Mouse (Mus musculus) embryonic facial prominence, embryonic 14.5 days (tissue): ENCODE measurements around the gene Hivep2. TPM values are rescaled to one million over a fixed set of nuclear protein-coding genes. Genes with fewer than 3 reads are reported as not detected.

Source experiments
- ATAC-seq: fragments of 200-750 bp; cut with Nextera tagmentation; 2 replicates; pipeline ENCODE4 v1.8.0; 2017; ENCODE audit warnings: low read depth, moderate number of reproducible peaks, moderate TSS enrichment
- DNase-seq: peaks from one replicate; pipeline ENCODE4 v3.0.0-alpha.2; 2015; ENCODE audit warnings: low spot score
- H3K27ac ChIP-seq: fragments of 300-500 bp; sonication (generic); replicated peaks from 2 replicates; pipeline ENCODE4 v1.5.1; 2014; ENCODE audit warnings: low read depth, mild to moderate bottlenecking, low read length, moderate library complexity
- H3K27me3 ChIP-seq: fragments of 300-500 bp; sonication (generic); replicated peaks from 2 replicates; pipeline ENCODE4 v1.6.1; 2014; ENCODE audit warnings: low read length; ENCODE audit not compliant: control insufficient read depth, insufficient read depth
- H3K36me3 ChIP-seq: fragments of 300-500 bp; sonication (generic); 2 replicates; pipeline ENCODE4 v1.6.1; 2014; ENCODE audit warnings: low read length, mixed read lengths; ENCODE audit not compliant: control insufficient read depth, insufficient read depth
- H3K4me1 ChIP-seq: fragments of 300-500 bp; sonication (generic); 2 replicates; pipeline ENCODE4 v1.6.1; 2014; ENCODE audit warnings: antibody characterized with exemption, low read length; ENCODE audit not compliant: control insufficient read depth, insufficient read depth
- H3K4me2 ChIP-seq: fragments of 300-500 bp; sonication (generic); 2 replicates; pipeline ENCODE4 v1.6.1; 2014; ENCODE audit warnings: low read depth, mild to moderate bottlenecking, low read length, moderate library complexity, mixed read lengths
- H3K4me3 ChIP-seq: fragments of 300-500 bp; sonication (generic); 2 replicates; pipeline ENCODE4 v1.5.1; 2014; ENCODE audit warnings: low read depth, mild to moderate bottlenecking, low read length
- H3K9ac ChIP-seq: fragments of 300-500 bp; sonication (generic); 2 replicates; pipeline ENCODE4 v1.6.1; 2014; ENCODE audit warnings: low read depth, mild to moderate bottlenecking, low read length, moderate library complexity, mixed read lengths
- H3K9me3 ChIP-seq: fragments of 300-500 bp; sonication (generic); 2 replicates; pipeline ENCODE4 v1.6.1; 2016; ENCODE audit warnings: low read length; ENCODE audit not compliant: control insufficient read depth
- WGBS: fragments of 180-500 bp; shearing (Covaris S2); extraction: QIAGEN DNeasy Blood & Tissue Kit; methylation state at CpG from one replicate; pipeline ENCODE4 v1.1.7; 2014; 5-methylcytosine and 5-hydroxymethylcytosine counted together
- polyA plus RNA-seq: library from polyadenylated mRNA; unstranded; fragments of >200 nt; fragmentation: Nextera tagmentation; extraction: Ambion mirVana; gene quantifications from 2 replicates; pipeline ENCODE4 v1.2.1, GENCODE M21; 2014

The Hivep2 gene
- polyA plus RNA-seq, 1 experiment from 2014 or later = 14.8 TPM

DNA sequence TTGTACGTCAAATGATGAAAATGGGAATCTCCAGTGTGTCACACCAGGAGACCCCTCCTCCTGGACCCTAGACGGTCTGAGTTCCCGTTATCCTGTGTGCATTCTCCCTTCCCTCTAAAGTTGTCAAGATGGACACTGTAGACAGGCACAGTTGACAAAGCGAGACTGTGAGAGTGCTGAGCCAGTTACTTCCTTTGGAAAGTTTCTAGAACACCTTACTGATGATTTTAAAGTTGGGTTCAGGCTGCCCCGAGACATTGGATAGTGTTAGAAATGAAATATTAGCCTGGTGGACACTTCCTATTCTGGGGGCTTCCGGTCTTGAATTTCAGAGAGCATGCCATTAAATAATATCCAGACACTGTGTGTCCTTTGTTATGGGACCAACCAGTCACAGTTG lies 83.8 kb downstream of the Hivep2 start:
- H3K9me3 ChIP-seq = no peaks in the 10 kb centered on the region
- ATAC-seq = no peak
- H3K4me3 ChIP-seq = no peak overlapping the region
- 80% methylated on average over 6 of the region's 6 CpGs for WGBS
- no peak for DNase-seq
- H3K4me2 ChIP-seq = no peak overlapping the region
- H3K27ac ChIP-seq = no peak overlapping the region
- no peaks in the 10 kb centered on the region for H3K27me3 ChIP-seq
- H3K36me3 ChIP-seq = no peaks in the 10 kb centered on the region
- peaks cover 30% of the 10 kb centered on the region for H3K4me1 ChIP-seq
- no peak overlapping the region for H3K9ac ChIP-seq

DNA sequence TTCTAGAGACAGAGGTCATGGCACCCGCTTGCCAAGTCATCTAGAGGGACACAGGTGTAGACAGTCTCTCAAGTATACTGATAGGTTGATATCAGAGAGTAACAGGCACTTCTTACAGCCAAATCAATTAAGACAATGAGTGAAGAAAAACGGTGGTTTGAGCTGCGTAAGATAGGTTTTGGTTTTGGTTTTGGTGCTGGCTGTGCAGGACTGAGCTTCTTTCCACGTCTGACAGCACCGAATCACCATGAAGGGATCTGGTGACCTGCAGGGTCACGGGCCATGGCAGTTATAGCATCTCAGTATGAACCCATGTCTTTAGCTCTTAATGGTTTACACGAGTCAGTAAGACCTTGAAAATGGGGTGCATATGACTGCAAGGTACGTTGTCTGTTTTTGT lies 84.7 kb downstream of the Hivep2 start:
- DNase-seq = no peak
- Histone ChIP-seq H3K4me2 (no peak overlapping the region), H3K36me3 (no peaks in the 10 kb centered on the region), H3K9ac (no peak overlapping the region), H3K9me3 (no peaks in the 10 kb centered on the region), H3K27ac (no peak overlapping the region), H3K27me3 (no peaks in the 10 kb centered on the region), H3K4me1 (peaks cover 31% of the 10 kb centered on the region), H3K4me3 (no peak overlapping the region)
- 86% methylated on average over 8 of the region's 8 CpGs for WGBS
- no peak for ATAC-seq

- Histone ChIP-seq H3K27ac (no peak overlapping the region), H3K4me1 (peaks cover 29% of the 10 kb centered on the region), H3K36me3 (no peaks in the 10 kb centered on the region), H3K27me3 (no peaks in the 10 kb centered on the region), H3K9me3 (no peaks in the 10 kb centered on the region), H3K9ac (no peak overlapping the region), H3K4me2 (no peak overlapping the region), H3K4me3 (no peak overlapping the region)
- 91% methylated on average over 8 of the region's 8 CpGs for WGBS
- ATAC-seq (no peak), DNase-seq (no peak)
Measured at GRCm38 (mm10) chr10:14052109-14052689, 86.3 kb downstream of the Hivep2 start.

- WGBS = 75% methylated on average over 4 of the region's 4 CpGs
- ATAC-seq = no peak
- H3K4me3 ChIP-seq = no peak overlapping the region
- H3K36me3 ChIP-seq = no peaks in the 10 kb centered on the region
- H3K9me3 ChIP-seq = no peaks in the 10 kb centered on the region
- H3K27me3 ChIP-seq = no peaks in the 10 kb centered on the region
- H3K4me1 ChIP-seq = peaks cover 15% of the 10 kb centered on the region
- no peak overlapping the region for H3K9ac ChIP-seq
- no peak overlapping the region for H3K4me2 ChIP-seq
- no peak for DNase-seq
- H3K27ac ChIP-seq = no peak overlapping the region
Measured at GRCm38 (mm10) chr10:14054860-14055259, 89.0 kb downstream of the Hivep2 start.

DNA sequence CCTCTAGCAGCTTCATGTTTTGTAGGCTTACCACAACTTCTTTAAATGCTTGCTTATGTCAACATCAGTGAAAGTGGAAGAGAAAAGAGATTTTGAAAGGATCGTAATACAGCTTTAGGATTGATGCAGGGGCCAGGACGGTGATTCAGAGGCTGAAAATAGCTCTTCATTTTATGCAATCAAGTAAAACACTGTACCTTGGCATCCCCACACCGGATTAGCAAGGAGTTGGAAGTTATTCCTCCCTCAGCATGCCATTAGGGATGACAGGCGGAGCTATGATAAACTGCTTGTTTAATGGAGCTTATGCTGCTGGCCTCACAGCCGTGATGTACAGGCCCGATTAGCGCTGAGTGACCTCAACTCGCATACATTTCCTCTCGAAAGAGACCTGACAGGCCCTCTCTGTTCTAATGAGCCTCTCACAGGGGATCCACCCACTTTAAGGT lies 89.7 kb downstream of the Hivep2 start:
- no peak; the same call in 1 of the 2 replicates for ATAC-seq
- Histone ChIP-seq H3K27ac (no peak overlapping the region), H3K9ac (no peak overlapping the region), H3K27me3 (no peaks in the 10 kb centered on the region), H3K9me3 (no peaks in the 10 kb centered on the region), H3K4me1 (peaks cover 15% of the 10 kb centered on the region), H3K36me3 (no peaks in the 10 kb centered on the region), H3K4me3 (no peak overlapping the region), H3K4me2 (no peak overlapping the region)
- peak; percentile 65 for DNase-seq
- 41% methylated on average over 9 of the region's 9 CpGs for WGBS

DNA sequence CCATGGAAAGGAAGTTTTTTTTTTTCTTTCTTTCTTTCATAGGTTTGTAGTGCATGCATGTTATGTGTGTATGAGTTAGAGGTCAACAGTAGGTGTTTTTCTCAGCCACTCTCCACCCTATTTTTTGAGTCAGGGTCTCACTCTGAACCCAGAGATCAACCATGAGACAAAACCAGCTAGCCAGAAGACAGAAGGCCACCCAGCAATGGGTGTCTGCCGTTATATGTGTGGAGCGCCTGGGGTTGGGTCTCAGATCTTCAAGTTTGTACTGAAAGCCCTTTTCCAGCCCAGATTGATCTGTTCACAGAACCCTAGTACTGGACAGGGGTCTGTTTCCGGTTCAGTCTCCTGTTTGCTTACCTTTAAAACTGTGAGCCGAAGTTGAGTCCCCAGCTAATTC lies 90.2 kb downstream of the Hivep2 start:
- Histone ChIP-seq H3K4me3 (no peak overlapping the region), H3K36me3 (no peaks in the 10 kb centered on the region), H3K9ac (no peak overlapping the region), H3K9me3 (no peaks in the 10 kb centered on the region), H3K4me2 (no peak overlapping the region), H3K27me3 (no peaks in the 10 kb centered on the region), H3K27ac (no peak overlapping the region), H3K4me1 (peaks cover 15% of the 10 kb centered on the region)
- 72% methylated on average over 4 of the region's 4 CpGs for WGBS
- DNase-seq (no peak), ATAC-seq (no peak)

GRCm38 (mm10) chr10:14056584-14057451 lies 90.9 kb downstream of the Hivep2 start:
- no peak overlapping the region for H3K9ac ChIP-seq
- H3K36me3 ChIP-seq = no peaks in the 10 kb centered on the region
- DNase-seq (peak; percentile 75), ATAC-seq (peak; percentile 81)
- H3K9me3 ChIP-seq = no peaks in the 10 kb centered on the region
- 47% methylated on average over 8 of the region's 8 CpGs for WGBS
- peak overlapping the region; percentile 7; the same call in 1 of the 2 replicates for H3K27ac ChIP-seq
- H3K4me1 ChIP-seq = peaks cover 15% of the 10 kb centered on the region
- no peak overlapping the region for H3K4me3 ChIP-seq
- no peak overlapping the region for H3K4me2 ChIP-seq
- H3K27me3 ChIP-seq = no peaks in the 10 kb centered on the region

DNA sequence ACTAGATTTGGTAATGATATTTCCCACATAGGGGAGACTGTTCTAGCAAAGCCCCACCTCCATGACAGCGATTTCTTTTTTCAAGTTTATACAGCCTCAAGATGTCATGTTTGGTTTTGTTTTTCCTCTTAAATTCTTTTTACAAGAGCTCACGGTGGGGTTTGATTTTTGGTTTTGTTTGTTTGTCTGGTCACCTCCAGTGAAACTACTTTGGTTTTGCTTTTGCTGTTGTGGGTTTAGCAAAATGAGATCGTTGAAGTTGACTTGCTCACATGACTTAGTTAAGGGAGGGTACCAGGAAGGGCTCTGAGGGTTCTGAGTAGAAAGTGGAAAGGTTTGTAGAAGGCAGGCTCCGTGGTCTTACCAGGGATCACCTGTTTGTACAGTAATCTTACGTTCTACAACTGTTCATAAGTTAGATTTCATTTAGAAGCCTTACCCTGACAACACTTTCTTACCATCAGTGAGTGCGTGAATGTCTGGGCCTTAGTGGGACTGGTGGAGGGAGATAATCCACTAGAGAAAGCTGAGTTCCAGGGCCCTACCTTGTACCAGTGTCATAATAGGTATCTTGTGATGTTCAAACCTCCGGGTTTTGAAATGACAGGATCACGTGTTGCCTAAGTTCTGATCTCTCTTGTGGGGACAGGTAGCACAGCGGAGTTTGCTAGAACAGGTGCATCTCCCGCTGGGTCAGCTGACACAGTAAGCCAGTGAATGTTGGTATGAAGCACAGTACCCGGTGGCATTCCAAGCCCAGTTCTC lies 92.1 kb downstream of the Hivep2 start:
- no peak for ATAC-seq
- Histone ChIP-seq H3K9ac (no peak overlapping the region), H3K9me3 (no peaks in the 10 kb centered on the region), H3K27ac (no peak overlapping the region), H3K36me3 (no peaks in the 10 kb centered on the region), H3K4me1 (peaks cover 15% of the 10 kb centered on the region), H3K4me2 (no peak overlapping the region), H3K4me3 (no peak overlapping the region), H3K27me3 (no peaks in the 10 kb centered on the region)
- DNase-seq = no peak
- WGBS = 89% methylated on average over 11 of the region's 11 CpGs
